Comparison of ENCODE assay signal across 8 mouse cellular contexts in the genomic region with DNA sequence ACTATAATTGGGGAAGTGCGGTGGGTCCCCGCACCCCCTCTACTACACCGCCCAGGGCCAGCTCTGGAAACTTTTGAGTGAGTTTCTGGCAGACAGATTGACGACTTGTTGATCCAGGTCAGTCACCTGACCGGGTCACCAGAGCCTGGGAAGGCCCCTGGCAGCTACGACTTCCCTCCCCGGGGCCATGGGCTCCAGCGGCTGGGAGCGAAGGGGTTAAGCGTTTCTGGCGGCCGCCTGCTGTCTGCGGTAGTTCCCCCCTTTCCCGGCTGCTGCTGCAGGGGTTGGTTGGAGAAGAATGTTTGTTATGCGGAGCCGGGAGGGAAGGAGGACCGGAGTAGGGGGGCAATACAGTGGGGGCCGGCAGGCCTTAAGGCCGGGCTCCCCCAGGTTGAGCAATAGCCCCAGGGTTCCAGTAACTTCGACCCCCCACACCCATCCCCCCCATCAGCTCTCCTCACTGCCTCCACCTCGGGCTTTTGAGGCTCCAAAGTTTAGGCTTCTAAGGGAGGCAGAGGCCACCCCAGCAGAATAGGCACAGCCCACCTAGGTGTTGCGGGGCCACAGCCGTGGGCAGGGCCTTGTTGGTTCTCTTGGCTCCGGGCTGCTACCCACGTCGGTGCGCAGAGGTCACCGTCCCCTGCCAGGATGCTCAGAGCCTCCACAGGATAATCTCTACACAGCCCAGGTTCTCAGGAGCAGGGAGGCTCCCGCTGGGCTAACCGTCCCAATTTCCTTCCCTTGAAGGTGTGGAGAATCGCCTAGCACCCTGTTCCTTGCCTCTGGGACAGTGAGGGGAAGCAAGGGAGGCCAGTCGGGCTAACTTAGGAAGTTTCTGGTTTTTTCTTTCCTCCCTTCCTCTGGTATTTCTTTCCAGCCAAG. TPM values are rescaled to one million over a fixed set of nuclear protein-coding genes. Genes with fewer than 3 reads are reported as not detected.
DNase-seq lines count a peak whose midpoint lies in the region; ATAC-seq and TF ChIP-seq lines count a peak whose summit lies in the region.

No protein-coding gene starts in this region.

- peak; percentile 31; the same call in 1 of the 2 replicates for ATAC-seq in forebrain, embryonic 12.5 days (ENCODE audit: low FRiP score)
- ATAC-seq in hindbrain, embryonic 14.5 days (ENCODE audit: low FRiP score): peak; percentile 7; the same call in 1 of the 2 replicates
- no peak for ATAC-seq in liver, embryonic 14.5 days (ENCODE audit: insufficient read depth)
- peak; percentile 43; the same call in 1 of the 2 replicates for ATAC-seq in stomach, embryonic 14.5 days (ENCODE audit: insufficient number of reproducible peaks, insufficient read depth, low FRiP score, low read depth)

- DNase-seq in right cerebral cortex, postnatal 14 days: peak; percentile 46
- DNase-seq in right cerebral cortex, postnatal 25 days: no peak
- no peak for DNase-seq in hindbrain, embryonic 14.5 days (ENCODE audit: low spot score)
- no peak for DNase-seq in liver, embryonic 14.5 days (ENCODE audit: low read depth in 3 of 3, low spot score in 3 of 3)
- DNase-seq in adrenal gland, postnatal 4 days (ENCODE audit: low spot score in 2 of 2): no peak
- no peak for DNase-seq in spleen, postnatal 4 days (ENCODE audit: low spot score in 2 of 2)

- peak overlapping the region; percentile 38 for H3K9ac ChIP-seq in forebrain, embryonic 12.5 days
- H3K9ac ChIP-seq in hindbrain, embryonic 14.5 days: peak overlapping the region; percentile 44
- no peak overlapping the region for H3K9ac ChIP-seq in liver, embryonic 14.5 days (replicated peaks)
- 0 out of 2 replicates have a peak overlapping the region, but pooled peaks have one; percentile 18 for H3K9ac ChIP-seq in stomach, embryonic 14.5 days (replicated peaks; ENCODE audit: low read depth, low read length)

- H3K4me3 ChIP-seq in forebrain, embryonic 12.5 days (replicated peaks): peak overlapping the region; percentile 21
- no peak overlapping the region for H3K4me3 ChIP-seq in hindbrain, embryonic 14.5 days (replicated peaks; ENCODE audit: low read length)
- no peak overlapping the region for H3K4me3 ChIP-seq in liver, embryonic 14.5 days (ENCODE audit: insufficient read depth in 1 of 2, low read depth in 2 of 2, low read length in 2 of 2)
- no peak overlapping the region for H3K4me3 ChIP-seq in stomach, embryonic 14.5 days (ENCODE audit: low read depth, low read length)

- no peak for TF ChIP-seq CTCF in liver, embryonic 14.5 days (IDR thresholded peaks at IDR 0.05; ENCODE audit: low read depth)

- peaks cover 78% of the 10 kb centered on the region for H3K4me1 ChIP-seq in forebrain, embryonic 12.5 days
- peaks cover 59% of the 10 kb centered on the region for H3K4me1 ChIP-seq in hindbrain, embryonic 14.5 days (replicated peaks; ENCODE audit: control insufficient read depth, insufficient read depth, low read length)
- H3K4me1 ChIP-seq in liver, embryonic 14.5 days (replicated peaks; ENCODE audit: control insufficient read depth in 2 of 2, insufficient read depth in 2 of 2, low read length in 1 of 2): peaks cover 0 to 19% of the 10 kb centered on the region in 2 experiments; a peak in 3 of 4 replicates
- H3K4me1 ChIP-seq in stomach, embryonic 14.5 days (ENCODE audit: control insufficient read depth, insufficient read depth, low read length): peaks cover 50% of the 10 kb centered on the region

- peak overlapping the region; percentile 49 for H3K4me2 ChIP-seq in forebrain, embryonic 12.5 days
- peak overlapping the region; percentile 43 for H3K4me2 ChIP-seq in hindbrain, embryonic 14.5 days (replicated peaks)
- peak overlapping the region; percentile 11 for H3K4me2 ChIP-seq in liver, embryonic 14.5 days (ENCODE audit: low read depth)
- peak overlapping the region; percentile 46 for H3K4me2 ChIP-seq in stomach, embryonic 14.5 days (replicated peaks; ENCODE audit: low read depth, low read length)

- H3K36me3 ChIP-seq in forebrain, embryonic 12.5 days (replicated peaks): no peaks in the 10 kb centered on the region
- no peaks in the 10 kb centered on the region for H3K36me3 ChIP-seq in hindbrain, embryonic 14.5 days (replicated peaks; ENCODE audit: control insufficient read depth, insufficient read depth)
- no peaks in the 10 kb centered on the region for H3K36me3 ChIP-seq in liver, embryonic 14.5 days (replicated peaks; ENCODE audit: control insufficient read depth, insufficient read depth, low read depth)
- H3K36me3 ChIP-seq in stomach, embryonic 14.5 days (ENCODE audit: control insufficient read depth, insufficient read depth, low read length): no peaks in the 10 kb centered on the region

- WGBS in forebrain, embryonic 12.5 days: 2% methylated on average over 32 of the region's 32 CpGs
- 2% methylated on average over 32 of the region's 32 CpGs for WGBS in hindbrain, embryonic 14.5 days
- WGBS in liver, embryonic 14.5 days (ENCODE audit: insufficient replicate concordance): 4% methylated on average over 32 of the region's 32 CpGs
- WGBS in stomach, embryonic 14.5 days: 2% methylated on average over 32 of the region's 32 CpGs

- peak overlapping the region; percentile 76 for H3K27ac ChIP-seq in forebrain, embryonic 12.5 days
- peak overlapping the region; percentile 92 for H3K27ac ChIP-seq in hindbrain, embryonic 14.5 days
- no peak overlapping the region for H3K27ac ChIP-seq in liver, embryonic 14.5 days
- peak overlapping the region; percentile 93 for H3K27ac ChIP-seq in stomach, embryonic 14.5 days (ENCODE audit: low read length)

- no peak for TF ChIP-seq EP300 in liver, embryonic 14.5 days (IDR thresholded peaks at IDR 0.05; ENCODE audit: low read depth)

- H3K9me3 ChIP-seq in forebrain, embryonic 12.5 days: no peaks in the 10 kb centered on the region
- H3K9me3 ChIP-seq in hindbrain, embryonic 14.5 days (ENCODE audit: control insufficient read depth, low read length): no peaks in the 10 kb centered on the region
- no peaks in the 10 kb centered on the region for H3K9me3 ChIP-seq in liver, embryonic 14.5 days (ENCODE audit: control insufficient read depth, low read length)
- H3K9me3 ChIP-seq in stomach, embryonic 14.5 days (ENCODE audit: control insufficient read depth, low read depth, low read length): no peaks in the 10 kb centered on the region

- H3K27me3 ChIP-seq in forebrain, embryonic 12.5 days: peaks cover 10% of the 10 kb centered on the region; the same call in 1 of the 2 replicates
- no peaks in the 10 kb centered on the region for H3K27me3 ChIP-seq in hindbrain, embryonic 14.5 days (ENCODE audit: control insufficient read depth, insufficient read depth, low read length)
- H3K27me3 ChIP-seq in liver, embryonic 14.5 days (ENCODE audit: control insufficient read depth, insufficient read depth, low read length): no peaks in the 10 kb centered on the region; the same call in 1 of the 2 replicates
- no peaks in the 10 kb centered on the region for H3K27me3 ChIP-seq in stomach, embryonic 14.5 days (ENCODE audit: control insufficient read depth, insufficient read depth, low read length)

RNA-seq across cellular contexts. Expression of gene Cstad, which starts 10.3 kb away (rescaled TPM):
- polyA plus RNA-seq in forebrain, embryonic 12.5 days (2016; fragmentation: Nextera tagmentation; extraction: Ambion mirVana): 0.47 and 0.67 TPM in 2 replicates
- 1.6 TPM in 1 of 2 replicates, not detected in the other for polyA plus RNA-seq in hindbrain, embryonic 14.5 days (2014; fragmentation: Nextera tagmentation; extraction: Ambion mirVana)
- 0.04 TPM in 1 of 2 replicates, not detected in the other for polyA plus RNA-seq in liver, embryonic 14.5 days (2012; rRNA removed)
- polyA plus RNA-seq in liver, embryonic 14.5 days (2014; fragmentation: Nextera tagmentation; extraction: Ambion mirVana): 0.17 and 0.23 TPM in 2 replicates
- 1.2 and 2.1 TPM in 2 replicates for polyA plus RNA-seq in stomach, embryonic 14.5 days (2014; fragmentation: Nextera tagmentation; extraction: Ambion mirVana)
- total RNA-seq in adrenal gland, postnatal 4 days (2021): 1 to 10 TPM; 6.7 to 7.3 TPM
